Mouse (Mus musculus) megakaryocyte, adult 5-6 weeks (primary cell): ENCODE data around the gene Slc10a7. TPM values are rescaled to one million over a fixed set of nuclear protein-coding genes. Genes with fewer than 3 reads are reported as not detected.
"Not testable (repeated sequence)": the region's sequence is repeated elsewhere in the genome, so short reads cannot be mapped to it uniquely, and the experiment has no call there.

Experiments used
- ATAC-seq: 2 replicates; pipeline ENCODE4 v1.8.0; 2016; ENCODE audit warnings: mild to moderate bottlenecking, inconsistent platforms; ENCODE audit not compliant: poor library complexity, severe bottlenecking
- total RNA-seq, 2 experiments: library from RNA; stranded (forward) in 1 of 2; stranded (reverse) in 1 of 2; fragments of 153-499, 151-499 nt in 1 of 2; fragments of 221-1000, 200-1000 nt in 1 of 2; gene quantifications; 2 replicates each; pipeline versions ENCODE4 v1.2.3 to v1.2.4; 2015 to 2017

Gene Slc10a7
- total RNA-seq, 2 experiments from 2014 or later, result 12.8 to 16.1 TPM

- ATAC-seq, result not testable (repeated sequence)
Measured at GRCm38 (mm10) chr8:78545153-78545817, 36.1 kb downstream of the Slc10a7 start.

DNA sequence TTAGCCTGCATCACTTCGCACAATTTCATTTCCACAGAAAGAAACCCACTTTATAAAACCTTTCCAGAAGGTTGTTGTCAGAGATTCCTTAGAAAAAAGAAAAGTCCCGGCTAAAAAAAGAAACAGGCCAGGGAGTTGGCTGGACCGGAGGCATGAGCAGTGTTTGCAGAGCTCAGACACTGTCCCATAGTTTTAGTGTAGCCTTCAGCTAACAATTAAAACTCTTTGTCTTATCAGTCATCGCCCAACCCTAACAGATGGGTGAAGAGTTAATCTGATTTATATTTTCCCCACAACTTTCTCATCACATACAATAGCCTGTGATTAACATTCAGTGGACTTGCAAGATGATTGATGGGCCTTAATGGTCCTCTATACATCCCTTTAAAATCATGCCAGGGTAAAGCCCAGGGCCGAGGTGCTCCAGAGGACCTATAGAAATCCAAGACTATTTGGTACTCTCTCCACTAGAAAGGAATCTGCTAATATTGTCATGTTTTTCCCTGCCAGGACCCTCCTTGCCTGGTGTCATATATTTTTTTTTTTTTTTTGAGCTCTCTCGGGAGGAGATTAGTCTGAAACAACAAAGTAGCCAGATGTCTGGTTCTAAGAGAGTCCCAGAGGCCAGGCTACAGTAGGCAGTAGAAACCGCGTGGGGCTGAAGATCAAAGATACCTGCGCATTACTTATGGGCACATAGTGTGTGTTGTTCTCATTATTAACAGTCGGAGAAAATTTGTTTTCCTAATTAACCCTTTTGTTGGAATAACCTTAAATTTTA lies 41.0 kb downstream of the Slc10a7 start:
- ATAC-seq, result no peak

DNA sequence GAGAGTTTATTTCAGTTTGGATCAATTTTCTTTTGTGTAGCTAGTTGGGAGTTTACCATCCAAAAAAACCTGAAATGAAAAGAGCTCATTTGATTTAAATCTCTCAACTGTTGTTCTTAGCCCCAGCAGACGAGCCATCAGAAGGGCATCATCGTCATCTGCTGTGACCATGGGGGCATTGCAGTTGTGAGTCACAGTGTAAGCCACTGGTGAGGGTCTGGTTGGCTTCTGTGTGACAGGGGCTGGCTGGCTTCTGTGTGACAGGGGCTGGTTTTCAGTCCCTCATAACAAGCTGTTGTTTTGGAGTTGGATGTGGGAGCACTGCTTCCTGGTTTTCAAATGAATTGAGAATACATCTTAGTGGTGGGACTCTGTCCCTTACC lies 41.6 kb downstream of the Slc10a7 start:
- no peak for ATAC-seq

GRCm38 (mm10) chr8:78555817-78556216 lies 46.7 kb downstream of the Slc10a7 start:
- no peak for ATAC-seq

- ATAC-seq, result no peak
Measured at GRCm38 (mm10) chr8:78556773-78557434, 47.8 kb downstream of the Slc10a7 start.

- ATAC-seq, result no peak
Measured at GRCm38 (mm10) chr8:78561620-78562019, 52.5 kb downstream of the Slc10a7 start.

GRCm38 (mm10) chr8:78563466-78564058 lies 54.4 kb downstream of the Slc10a7 start:
- no peak for ATAC-seq

DNA sequence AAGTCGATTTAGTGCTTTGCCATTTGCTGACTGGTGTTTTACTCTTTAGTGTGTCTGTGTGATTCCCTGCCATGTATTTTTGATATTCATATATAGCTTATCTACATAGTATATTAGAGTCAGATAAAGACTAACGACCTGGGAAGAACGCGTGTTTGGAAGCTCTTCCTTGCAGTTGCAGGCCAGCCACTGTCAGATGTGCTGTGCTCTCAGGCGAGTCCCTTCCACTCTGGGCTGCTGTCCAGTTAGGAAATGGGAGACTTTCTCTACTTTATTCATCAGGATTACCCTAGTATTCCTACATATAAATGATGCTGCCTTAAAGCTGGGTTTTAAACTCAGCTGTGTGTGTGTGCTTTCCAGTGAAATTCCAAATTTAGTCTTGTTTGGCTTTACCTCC lies 55.1 kb downstream of the Slc10a7 start:
- ATAC-seq, result no peak

DNA sequence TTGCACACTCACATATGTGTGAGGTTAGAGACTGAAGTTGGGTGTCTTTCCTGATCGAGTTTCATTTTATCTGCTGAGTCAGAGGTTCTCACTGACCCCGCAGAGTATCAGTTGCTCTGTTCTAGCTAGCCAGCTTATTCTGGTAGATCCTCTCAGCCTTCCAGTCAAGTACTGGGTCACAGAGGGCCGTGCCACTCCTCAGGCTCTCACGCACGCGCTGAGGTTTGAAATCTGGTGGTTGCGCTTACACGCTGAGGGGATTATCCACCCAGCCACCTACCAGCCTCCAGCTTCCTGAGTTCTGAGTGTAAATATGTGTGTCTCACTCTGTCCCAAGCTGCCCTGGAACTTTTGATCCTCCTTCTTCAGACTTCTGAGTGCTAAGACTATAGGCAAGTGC lies 59.0 kb downstream of the Slc10a7 start:
- no peak for ATAC-seq

DNA sequence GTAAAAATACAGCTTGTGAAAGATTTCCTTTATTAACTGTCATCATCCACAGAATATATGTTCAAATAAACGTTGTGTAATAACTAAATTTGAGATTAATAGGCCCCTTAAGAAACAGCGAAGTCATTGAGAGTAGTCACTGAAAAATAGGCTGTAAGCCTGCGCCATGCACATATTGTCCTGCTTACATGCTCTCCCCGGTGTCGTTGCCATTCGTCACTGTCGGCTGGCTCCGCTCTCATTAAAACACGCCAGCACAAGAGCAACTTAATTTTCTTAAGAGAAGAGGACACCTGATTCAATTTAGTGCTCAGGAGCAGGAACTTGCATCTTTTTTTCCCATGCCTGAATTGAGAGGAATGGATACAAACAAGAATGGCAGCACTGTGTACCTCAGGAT lies 62.4 kb downstream of the Slc10a7 start:
- ATAC-seq, result no peak

- no peak for ATAC-seq
Measured at GRCm38 (mm10) chr8:78574207-78574606, 65.1 kb downstream of the Slc10a7 start.

DNA sequence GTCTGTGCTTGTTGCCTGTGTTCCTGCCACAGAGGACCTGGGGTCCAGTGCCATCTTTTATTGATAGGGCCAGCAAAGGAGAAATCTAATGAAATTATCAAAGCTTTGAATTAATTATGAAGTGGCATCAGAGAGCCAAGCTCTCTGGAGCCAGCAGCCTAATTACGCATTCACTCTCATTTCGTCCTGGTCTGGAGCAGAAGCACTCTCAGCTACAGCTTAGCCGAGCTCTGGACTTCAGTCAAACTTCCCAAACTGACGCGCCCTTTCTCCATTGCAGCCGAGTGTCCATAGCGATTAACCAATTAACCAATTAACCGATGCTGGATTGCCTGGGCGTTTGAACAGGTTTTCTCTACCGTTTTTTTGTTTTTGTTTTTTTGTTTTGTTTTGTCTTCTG lies 68.4 kb downstream of the Slc10a7 start:
- ATAC-seq, result no peak

DNA sequence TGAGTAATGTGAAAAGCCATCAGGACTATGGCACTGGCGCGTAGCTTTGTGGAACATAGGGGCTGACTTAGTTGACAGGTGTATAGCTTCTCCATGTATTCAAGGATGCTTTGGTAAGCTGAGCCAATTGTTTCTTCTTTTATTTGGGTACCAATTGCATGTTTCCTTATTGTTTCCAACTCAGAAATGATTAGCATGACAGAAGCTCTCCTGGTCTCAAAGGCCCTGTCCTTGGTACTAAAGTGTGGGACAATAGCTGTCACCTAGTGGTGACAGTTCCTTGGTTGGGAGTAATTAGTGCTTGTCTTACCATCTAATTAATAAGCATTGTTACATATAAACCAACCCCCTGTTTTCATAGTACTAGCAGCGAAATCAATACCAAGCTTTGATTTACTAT lies 68.9 kb downstream of the Slc10a7 start:
- ATAC-seq, result no peak

GRCm38 (mm10) chr8:78584011-78584776 lies 75.0 kb downstream of the Slc10a7 start:
- no peak for ATAC-seq

DNA sequence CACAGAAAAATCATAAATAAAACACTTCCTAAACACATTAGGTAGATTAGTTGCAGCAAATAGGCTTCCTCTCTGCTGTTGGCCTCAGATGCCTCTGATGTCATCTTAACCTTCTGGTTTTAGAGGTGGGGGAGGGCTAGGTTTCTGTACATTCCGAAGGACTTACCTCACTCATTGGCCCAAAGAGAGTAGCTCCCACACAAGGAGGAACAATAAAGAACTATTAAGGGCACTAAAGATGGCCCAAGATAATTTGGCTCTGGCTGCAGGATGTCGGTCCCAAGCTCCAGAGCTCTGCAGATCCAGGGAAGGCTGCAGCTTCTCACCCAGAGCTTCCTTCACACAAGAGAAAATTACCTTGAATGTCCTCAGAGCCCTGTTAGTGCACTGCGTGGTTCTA lies 75.7 kb downstream of the Slc10a7 start:
- no peak for ATAC-seq

- peak; percentile 54; the same call in 1 of the 2 replicates for ATAC-seq
Measured at GRCm38 (mm10) chr8:78595481-78595908, 86.3 kb downstream of the Slc10a7 start.

DNA sequence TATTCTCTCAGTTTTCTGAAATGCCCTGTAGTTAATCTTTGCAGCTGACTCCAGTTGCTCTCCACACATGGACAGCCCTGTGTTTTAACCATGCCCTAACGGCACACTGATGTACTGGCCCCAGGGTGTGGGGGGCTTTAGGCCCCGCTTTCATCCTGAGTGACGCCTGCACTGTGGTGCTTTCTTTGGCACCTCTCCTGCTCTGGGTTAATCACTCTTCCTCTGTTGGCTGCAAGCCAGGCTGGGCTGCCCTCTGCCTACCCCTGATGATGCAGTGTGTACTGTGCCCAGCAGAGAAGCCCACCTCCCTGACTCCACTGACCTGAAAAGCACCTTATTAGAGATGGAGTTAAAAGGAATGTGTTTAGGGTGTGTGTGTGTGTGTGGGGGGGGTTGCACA lies 89.1 kb downstream of the Slc10a7 start:
- no peak for ATAC-seq

- ATAC-seq, result no peak
Measured at GRCm38 (mm10) chr8:78603084-78603483, 93.9 kb downstream of the Slc10a7 start.

DNA sequence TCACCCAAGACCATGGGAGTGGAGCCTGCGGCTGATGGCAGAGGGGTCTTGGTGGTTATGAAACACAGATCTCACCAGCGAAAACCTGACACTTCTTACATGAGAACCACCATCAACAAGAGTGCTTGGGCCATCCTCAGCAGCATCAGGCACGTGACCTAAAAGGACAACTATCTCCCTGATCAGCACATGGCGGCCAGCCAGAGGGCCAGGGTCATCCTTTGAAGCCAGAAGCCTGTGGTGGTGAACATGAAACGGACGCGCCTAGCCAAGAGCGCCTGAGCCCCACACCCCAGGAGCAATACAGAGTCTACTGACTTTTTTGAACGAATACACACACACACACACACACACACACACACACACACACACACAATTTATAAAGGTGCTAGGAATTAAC lies 95.3 kb downstream of the Slc10a7 start:
- ATAC-seq, result no peak

DNA sequence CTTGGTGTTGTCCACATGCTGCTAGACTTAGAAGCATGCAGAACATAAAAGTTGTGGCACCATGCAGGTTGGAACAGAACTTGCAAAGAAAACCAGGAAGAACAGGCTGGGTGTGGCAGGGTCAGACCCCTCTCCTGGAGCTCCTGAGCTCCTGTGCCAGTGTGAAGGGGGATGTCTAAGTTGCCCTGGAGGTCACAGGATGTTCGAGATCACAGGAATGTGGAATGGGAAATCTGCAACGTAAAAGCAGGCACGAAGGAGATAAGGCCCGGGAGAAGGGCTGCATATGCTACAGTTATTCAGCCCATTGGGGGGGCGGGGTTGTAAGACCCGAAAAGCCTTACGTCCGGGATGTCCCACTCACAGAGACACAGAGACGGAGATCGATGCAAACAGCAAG lies 100.2 kb downstream of the Slc10a7 start:
- no peak for ATAC-seq

- ATAC-seq, result peak; percentile 52; the same call in 1 of the 2 replicates
Measured at GRCm38 (mm10) chr8:78611019-78611418, 101.9 kb downstream of the Slc10a7 start.
